Mouse (Mus musculus): ENCODE results near the gene C3ar1. TPM values are rescaled to one million over a fixed set of nuclear protein-coding genes. Genes with fewer than 3 reads are reported as not detected.

C3ar1 gene
- total and polyA plus RNA-seq, 2 experiments from 2014 or later, result 1.8 to 2.3 TPM

DNA sequence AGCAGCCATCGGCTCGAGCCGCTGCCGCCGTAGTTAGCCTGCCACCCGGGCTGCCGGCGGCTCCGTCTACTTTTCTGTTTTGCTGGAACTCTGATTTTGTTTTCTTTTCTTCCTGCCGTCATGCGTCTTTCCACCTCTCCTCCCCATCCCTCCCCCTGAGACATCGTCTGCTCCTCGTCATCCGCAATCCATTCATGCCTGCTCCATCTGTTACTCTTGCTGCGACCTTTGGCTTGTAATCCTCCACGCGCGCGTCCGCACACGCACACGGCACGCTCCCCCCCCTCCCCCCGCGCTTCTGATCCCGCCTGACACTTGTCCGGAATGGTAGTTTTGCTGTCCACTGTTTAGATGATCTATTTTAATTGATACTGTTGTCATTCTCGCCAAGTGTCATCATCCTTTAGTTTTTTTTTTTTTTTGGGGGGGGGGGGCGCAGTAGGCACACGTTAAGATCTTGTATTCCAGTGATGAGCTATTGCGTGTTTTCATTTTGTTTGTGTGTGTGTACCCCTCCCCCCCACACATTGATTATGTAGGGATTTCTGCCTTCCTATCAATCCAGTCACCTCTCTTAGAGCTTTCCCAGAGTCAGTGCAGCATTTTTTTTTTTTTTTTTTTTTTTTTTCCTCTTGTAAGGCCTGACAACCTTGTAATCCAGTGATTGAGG, 18.9 kb upstream of the C3ar1 start:
- no peak for TF ChIP-seq CTCF (IDR thresholded peaks at IDR 0.05; ENCODE audit: low read depth)
- Histone ChIP-seq H3K9me3 (ENCODE audit: low read length) (no peaks in the 10 kb centered on the region), H3K4me2 (ENCODE audit: low read depth) (peak overlapping the region; percentile 50), H3K36me3 (ENCODE audit: insufficient read depth) (peaks cover 8% of the 10 kb centered on the region; the same call in 1 of the 2 replicates), H3K27me3 (ENCODE audit: insufficient read depth, low read length) (no peaks in the 10 kb centered on the region), H3K4me1 (ENCODE audit: insufficient read depth) (peaks cover 6% of the 10 kb centered on the region), H3K4me3 (ENCODE audit: low read depth, low read length) (peak overlapping the region; percentile 97), H3K27ac (ENCODE audit: low read depth, low read length) (peak overlapping the region; percentile 94), H3K9ac (peak overlapping the region; percentile 88)
- WGBS, result 1% methylated on average over 31 of the region's 31 CpGs
- DNase-seq (no peak), ATAC-seq (peak; percentile 83)

DNA sequence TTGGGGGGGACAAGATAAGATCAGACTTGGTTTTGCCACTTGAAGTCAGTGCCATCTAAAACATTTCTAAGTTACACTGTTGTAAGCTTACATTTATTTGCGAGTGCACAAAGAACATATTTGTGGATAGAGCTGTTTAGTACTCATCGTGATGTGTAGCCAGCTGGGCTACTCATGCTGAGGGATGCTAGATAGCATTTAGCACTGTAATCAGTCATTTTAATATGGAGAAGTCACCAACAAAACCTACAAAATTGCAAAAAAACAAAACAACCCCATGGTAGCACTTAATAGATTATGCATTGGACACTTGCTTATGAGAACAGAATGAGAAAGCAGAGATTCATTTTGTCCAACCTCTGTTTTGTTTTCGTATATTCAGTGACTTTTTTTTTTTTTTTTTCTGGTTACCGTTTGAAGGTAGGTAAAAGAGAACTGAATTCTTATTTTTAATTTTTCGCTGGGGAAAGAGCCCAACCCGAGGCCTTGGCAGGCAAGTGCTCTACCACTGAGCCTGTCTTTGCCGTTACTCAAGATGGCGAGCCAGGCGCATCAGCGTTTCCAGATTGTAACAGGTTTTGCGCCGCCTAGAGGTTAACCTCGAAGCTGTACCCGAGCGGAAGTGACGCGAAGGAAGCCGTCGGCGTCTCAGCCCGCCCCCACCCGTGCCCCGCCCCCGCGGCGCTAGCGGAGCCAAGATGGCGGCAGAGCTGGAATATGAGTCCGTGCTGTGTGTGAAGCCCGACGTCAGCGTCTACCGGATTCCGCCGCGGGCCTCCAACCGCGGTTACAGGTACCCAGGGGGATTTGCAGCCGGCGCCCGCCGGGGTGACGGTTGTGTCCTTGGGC, 18.1 kb upstream of the C3ar1 start, which contains the start of gene Necap1:
Gene Necap1, plus strand, starts transcription at position 604 of the 849 bp plus-strand sequence.
- TF ChIP-seq CTCF (IDR thresholded peaks at IDR 0.05; ENCODE audit: low read depth), result peak; percentile 87
- Histone ChIP-seq H3K9me3 (ENCODE audit: low read length) (no peaks in the 10 kb centered on the region), H3K9ac (peak within 1 kb of the TSS; percentile 88), H3K27me3 (ENCODE audit: insufficient read depth, low read length) (no peaks in the 10 kb centered on the region), H3K36me3 (ENCODE audit: insufficient read depth) (peaks cover 8% of the 10 kb centered on the region; the same call in 1 of the 2 replicates), H3K27ac (ENCODE audit: low read depth, low read length) (peak within 1 kb of the TSS; percentile 94), H3K4me2 (ENCODE audit: low read depth) (peak within 1 kb of the TSS; percentile 50), H3K4me3 (ENCODE audit: low read depth, low read length) (peak within 1 kb of the TSS; percentile 97), H3K4me1 (ENCODE audit: insufficient read depth) (peaks cover 6% of the 10 kb centered on the region)
- peak; percentile 98 for ATAC-seq
- peak; percentile 99 for DNase-seq
- WGBS, result 7% methylated on average over 43 of the region's 43 CpGs

DNA sequence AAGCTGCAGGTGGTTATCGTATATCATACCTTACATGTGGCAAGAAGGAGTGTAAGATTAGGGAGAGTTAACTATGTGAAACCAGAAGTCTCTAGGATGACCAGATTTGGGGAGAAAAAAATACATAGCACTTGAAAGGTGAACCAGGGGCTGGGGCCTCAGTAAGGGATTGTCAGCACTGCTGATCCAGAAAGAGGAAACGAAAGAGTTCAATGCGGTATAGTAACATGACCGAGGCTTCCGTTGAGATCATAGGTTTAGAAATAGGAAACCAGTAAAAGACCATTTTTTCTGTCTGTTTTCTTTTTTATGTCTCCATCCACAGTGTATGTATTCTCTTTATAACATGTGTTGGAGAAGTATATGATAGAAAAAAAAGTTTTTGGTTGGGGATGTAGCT, 16.8 kb upstream of the C3ar1 start:
- WGBS, result 98% methylated on average over 5 of the region's 5 CpGs
- ATAC-seq, result no peak

DNA sequence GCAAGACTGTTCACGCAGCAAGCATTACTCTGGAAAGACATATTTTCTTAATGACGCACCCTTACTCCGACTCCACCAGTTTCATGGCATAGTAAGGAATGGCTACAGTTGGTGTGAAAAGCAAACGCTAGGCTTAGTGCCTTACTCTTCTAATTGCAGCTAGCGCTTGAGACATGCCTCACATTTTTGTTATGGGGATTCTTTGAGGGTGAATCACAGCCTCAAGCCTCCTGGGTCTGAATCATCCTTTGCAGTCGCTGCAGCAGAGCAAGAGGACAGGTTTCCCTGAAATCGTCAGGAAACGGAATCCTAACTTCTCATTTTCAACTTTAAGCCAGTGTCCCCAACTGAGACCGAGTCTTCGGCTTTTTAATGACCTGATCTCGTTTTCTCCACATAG, 13.9 kb upstream of the C3ar1 start:
- DNase-seq (no peak), ATAC-seq (no peak)
- no peaks in the 10 kb centered on the region for H3K27me3 ChIP-seq (ENCODE audit: insufficient read depth, low read length)
- no peaks in the 10 kb centered on the region for H3K9me3 ChIP-seq (ENCODE audit: low read length)
- no peak overlapping the region for H3K9ac ChIP-seq
- H3K4me3 ChIP-seq (ENCODE audit: low read depth, low read length), result no peak overlapping the region
- TF ChIP-seq CTCF (IDR thresholded peaks at IDR 0.05; ENCODE audit: low read depth), result no peak
- H3K36me3 ChIP-seq (ENCODE audit: insufficient read depth), result no peaks in the 10 kb centered on the region
- 87% methylated on average over 11 of the region's 11 CpGs for WGBS
- H3K4me2 ChIP-seq (ENCODE audit: low read depth), result no peak overlapping the region
- H3K27ac ChIP-seq (ENCODE audit: low read depth, low read length), result no peak overlapping the region
- H3K4me1 ChIP-seq (ENCODE audit: insufficient read depth), result no peaks in the 10 kb centered on the region

More for the DNA sequence above, 16.8 kb upstream of the C3ar1 start:
- DNase-seq, result no peak
- Histone ChIP-seq H3K27me3 (ENCODE audit: insufficient read depth, low read length) (no peaks in the 10 kb centered on the region), H3K4me3 (ENCODE audit: low read depth, low read length) (no peak overlapping the region), H3K27ac (ENCODE audit: low read depth, low read length) (no peak overlapping the region), H3K9ac (no peak overlapping the region), H3K9me3 (ENCODE audit: low read length) (no peaks in the 10 kb centered on the region), H3K36me3 (ENCODE audit: insufficient read depth) (peaks cover 4% of the 10 kb centered on the region; the same call in 1 of the 2 replicates), H3K4me1 (ENCODE audit: insufficient read depth) (peaks cover 6% of the 10 kb centered on the region), H3K4me2 (ENCODE audit: low read depth) (no peak overlapping the region)
- no peak for TF ChIP-seq CTCF (IDR thresholded peaks at IDR 0.05; ENCODE audit: low read depth)

DNA sequence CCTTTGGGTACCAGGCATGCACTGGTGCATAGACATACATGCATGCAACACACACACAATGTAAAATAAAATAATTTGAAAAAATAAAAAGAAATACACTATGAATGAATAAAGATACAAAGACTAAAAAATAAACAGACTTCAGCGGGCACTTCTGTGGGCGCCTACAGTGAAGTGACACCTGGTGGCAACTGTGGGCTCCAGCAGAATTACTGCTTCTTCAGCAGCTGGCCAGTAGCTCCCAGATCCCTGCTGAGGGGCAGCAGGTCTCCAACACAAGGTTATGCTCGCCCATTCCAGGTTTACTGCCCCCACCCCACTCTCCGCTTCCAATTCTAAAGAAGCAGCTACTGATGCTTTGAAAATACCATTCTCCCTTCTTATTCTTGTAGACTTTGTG, 12.0 kb upstream of the C3ar1 start:
- ATAC-seq, result no peak
- DNase-seq, result no peak
- WGBS, result 65% methylated on average over 4 of the region's 4 CpGs

DNA sequence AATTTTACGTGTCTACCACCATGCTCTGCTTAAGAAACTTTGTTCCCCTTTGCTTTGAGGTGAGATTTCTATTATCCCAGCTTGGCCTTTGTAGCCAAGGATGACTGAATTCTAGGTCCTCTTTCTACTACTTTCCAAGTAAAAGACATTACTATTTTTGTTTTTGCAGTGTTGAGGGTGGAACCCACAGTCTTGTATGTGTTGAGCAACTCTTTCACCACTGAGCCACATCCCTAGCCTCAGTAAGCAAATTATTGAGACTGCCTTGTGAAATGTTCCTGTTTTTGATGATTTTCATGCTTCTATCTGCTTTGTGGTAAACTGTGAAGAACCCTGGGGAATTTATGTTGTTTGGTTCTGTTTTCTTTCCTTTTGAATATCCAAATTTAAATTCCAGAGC, 6.9 kb upstream of the C3ar1 start:
- no peak for ATAC-seq
- 80% methylated on average over 1 of the region's 1 CpGs for WGBS
- Histone ChIP-seq H3K36me3 (ENCODE audit: insufficient read depth) (no peaks in the 10 kb centered on the region), H3K27me3 (ENCODE audit: insufficient read depth, low read length) (no peaks in the 10 kb centered on the region), H3K4me2 (ENCODE audit: low read depth) (no peak overlapping the region), H3K9ac (no peak overlapping the region), H3K4me1 (ENCODE audit: insufficient read depth) (no peaks in the 10 kb centered on the region), H3K27ac (ENCODE audit: low read depth, low read length) (no peak overlapping the region), H3K9me3 (ENCODE audit: low read length) (0 out of 2 replicates have a peak, but pooled peaks cover 10% of the 10 kb centered on the region), H3K4me3 (ENCODE audit: low read depth, low read length) (no peak overlapping the region)
- no peak for DNase-seq
- TF ChIP-seq CTCF (IDR thresholded peaks at IDR 0.05; ENCODE audit: low read depth), result no peak

More for the DNA sequence above, 12.0 kb upstream of the C3ar1 start:
- Histone ChIP-seq H3K9ac (no peak overlapping the region), H3K27ac (ENCODE audit: low read depth, low read length) (no peak overlapping the region), H3K4me3 (ENCODE audit: low read depth, low read length) (no peak overlapping the region), H3K4me2 (ENCODE audit: low read depth) (no peak overlapping the region), H3K9me3 (ENCODE audit: low read length) (no peaks in the 10 kb centered on the region), H3K4me1 (ENCODE audit: insufficient read depth) (no peaks in the 10 kb centered on the region), H3K27me3 (ENCODE audit: insufficient read depth, low read length) (no peaks in the 10 kb centered on the region), H3K36me3 (ENCODE audit: insufficient read depth) (no peaks in the 10 kb centered on the region)
- TF ChIP-seq CTCF (IDR thresholded peaks at IDR 0.05; ENCODE audit: low read depth), result peak; percentile 51

DNA sequence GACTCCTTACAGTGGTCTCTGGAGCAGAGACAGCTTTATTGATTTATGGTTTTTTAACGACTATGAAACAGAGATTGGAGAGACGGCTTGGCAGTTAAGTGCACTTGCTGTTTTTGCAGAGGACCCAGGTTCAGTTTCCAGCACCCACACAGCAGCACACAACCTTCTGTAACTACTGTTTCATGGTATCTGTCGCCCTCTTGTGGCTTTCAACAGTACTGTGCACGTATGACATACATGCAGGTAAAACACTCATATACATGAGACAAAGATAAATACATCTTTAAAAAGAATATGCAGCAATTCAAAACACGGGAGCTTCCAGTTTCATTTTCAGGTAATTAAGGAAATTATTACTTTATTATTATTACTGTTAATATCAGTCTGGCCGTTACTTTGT, 6.5 kb upstream of the C3ar1 start:
- H3K9ac ChIP-seq, result no peak overlapping the region
- no peak overlapping the region for H3K27ac ChIP-seq (ENCODE audit: low read depth, low read length)
- 0 out of 2 replicates have a peak, but pooled peaks cover 10% of the 10 kb centered on the region for H3K9me3 ChIP-seq (ENCODE audit: low read length)
- H3K4me3 ChIP-seq (ENCODE audit: low read depth, low read length), result no peak overlapping the region
- peak; percentile 22; the same call in 1 of the 2 replicates for TF ChIP-seq CTCF (IDR thresholded peaks at IDR 0.05; ENCODE audit: low read depth)
- H3K4me2 ChIP-seq (ENCODE audit: low read depth), result no peak overlapping the region
- DNase-seq (no peak), ATAC-seq (no peak)
- no peaks in the 10 kb centered on the region for H3K27me3 ChIP-seq (ENCODE audit: insufficient read depth, low read length)
- 83% methylated on average over 6 of the region's 6 CpGs for WGBS
- no peaks in the 10 kb centered on the region for H3K4me1 ChIP-seq (ENCODE audit: insufficient read depth)
- no peaks in the 10 kb centered on the region for H3K36me3 ChIP-seq (ENCODE audit: insufficient read depth)
